Mouse (Mus musculus) gastrocnemius, postnatal 25 days (tissue): ENCODE results near the gene Kcnj15. TPM values are rescaled to one million over a fixed set of nuclear protein-coding genes. Genes with fewer than 3 reads are reported as not detected.

ENCODE experiments used
- DNase-seq: peaks from one replicate; pipeline ENCODE4 v3.0.0; 2022
- total RNA-seq, 2 experiments: library from RNA; stranded (reverse); gene quantifications; 1 replicate in 1 of 2; 2 replicates in 1 of 2; pipeline ENCODE4 v1.2.3; 2021

The Kcnj15 gene
- total RNA-seq, 2 experiments from 2014 or later, result 0.08 TPM; not detected in 1

DNA sequence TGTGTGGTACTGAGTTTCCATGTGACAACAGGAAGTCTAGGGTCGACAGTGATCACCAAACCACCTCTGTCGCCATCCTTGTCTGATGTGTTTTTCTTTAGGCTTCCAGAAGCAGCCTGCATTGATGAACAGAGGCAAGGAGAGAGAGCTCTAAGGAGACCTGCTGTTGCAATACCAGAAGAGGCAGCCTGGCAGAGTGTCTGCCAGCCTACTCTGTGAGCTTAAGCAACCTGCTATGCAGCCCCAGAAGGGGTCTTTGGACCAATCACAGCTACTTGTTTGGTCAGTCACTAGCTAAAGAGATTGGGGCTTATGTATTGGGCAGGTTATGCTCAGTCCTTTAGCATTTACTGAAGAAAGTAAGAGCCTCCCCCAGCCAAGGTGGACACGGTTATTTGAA is 11.9 kb upstream of the Kcnj15 start:
- no peak for DNase-seq

DNA sequence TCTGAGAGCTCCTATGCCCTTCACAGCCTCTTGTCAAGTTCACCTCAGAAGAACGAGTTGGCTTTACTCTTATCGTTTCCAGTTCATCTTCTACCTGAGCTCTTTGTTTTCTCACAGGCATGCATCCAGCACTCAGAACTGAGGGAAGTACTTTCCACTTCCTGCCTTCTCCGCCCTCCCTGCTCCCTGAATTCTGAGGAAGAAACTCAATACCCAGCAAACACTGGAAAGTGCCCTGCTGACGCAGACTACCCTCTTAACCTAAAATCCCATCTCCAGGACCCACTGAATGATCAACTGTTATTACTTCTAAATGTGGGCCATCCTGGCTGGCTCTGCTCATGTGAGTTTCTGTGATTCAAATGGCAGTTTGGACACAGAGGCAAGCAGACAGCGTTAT is 8.7 kb upstream of the Kcnj15 start:
- DNase-seq, result no peak

DNA sequence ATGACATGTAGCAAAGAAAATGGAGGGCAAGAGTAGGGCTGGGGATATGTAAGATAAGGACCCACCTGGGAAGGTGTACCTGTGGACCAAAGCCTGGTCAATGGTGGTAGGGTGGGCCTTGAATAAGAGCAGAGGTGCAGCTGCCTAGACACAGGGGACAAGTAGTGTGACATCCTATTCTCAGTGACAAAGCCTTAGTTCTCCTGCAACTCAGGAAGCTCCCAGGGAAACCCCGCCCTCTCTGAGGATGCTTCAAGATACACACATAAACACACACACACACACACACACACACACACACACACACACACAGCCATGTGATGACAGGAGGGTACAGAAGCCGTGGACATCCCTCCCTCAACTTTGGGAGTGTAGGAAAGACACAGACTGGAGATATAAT is 710 bp upstream of the Kcnj15 start:
- no peak for DNase-seq

DNA sequence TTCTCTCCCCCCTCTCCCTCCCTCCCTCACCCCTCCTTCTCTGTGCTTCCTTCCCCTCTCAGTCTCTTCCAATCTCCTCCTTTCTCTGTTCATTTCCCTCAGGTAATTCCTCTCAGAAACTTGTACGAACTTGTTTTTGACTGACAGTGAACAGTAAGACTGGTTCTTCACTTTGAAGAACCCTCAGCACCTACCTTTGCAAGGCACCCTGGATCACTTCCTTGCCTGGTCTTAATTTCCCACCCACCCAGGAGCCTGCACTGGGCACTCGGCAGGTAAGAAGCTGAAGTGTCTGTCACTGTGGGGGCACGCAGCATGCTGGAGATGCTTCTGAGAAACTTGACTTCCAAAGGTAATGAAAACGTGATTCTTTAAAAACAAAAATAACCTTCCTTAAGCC is 742 bp downstream of the Kcnj15 start:
- no peak for DNase-seq

DNA sequence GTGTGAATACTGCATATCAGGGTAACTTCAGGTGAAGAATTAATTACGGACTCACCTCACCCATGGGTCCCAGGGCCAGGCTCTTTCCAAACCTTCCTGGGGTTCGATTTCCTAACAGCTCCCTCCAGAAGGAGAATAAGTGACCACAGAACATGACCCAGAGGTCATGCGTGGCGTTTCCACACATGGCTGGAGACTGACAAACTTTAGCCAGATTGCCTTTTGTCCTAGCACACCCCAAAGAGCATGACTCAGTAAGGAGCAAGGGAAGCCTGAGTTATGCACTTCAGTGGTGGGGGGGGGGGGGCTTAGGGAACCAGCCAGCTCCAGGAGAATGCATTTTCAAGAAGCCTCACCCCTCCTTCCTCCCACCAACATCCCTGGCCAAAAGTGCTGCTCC is 2.1 kb downstream of the Kcnj15 start:
- DNase-seq, result no peak

DNA sequence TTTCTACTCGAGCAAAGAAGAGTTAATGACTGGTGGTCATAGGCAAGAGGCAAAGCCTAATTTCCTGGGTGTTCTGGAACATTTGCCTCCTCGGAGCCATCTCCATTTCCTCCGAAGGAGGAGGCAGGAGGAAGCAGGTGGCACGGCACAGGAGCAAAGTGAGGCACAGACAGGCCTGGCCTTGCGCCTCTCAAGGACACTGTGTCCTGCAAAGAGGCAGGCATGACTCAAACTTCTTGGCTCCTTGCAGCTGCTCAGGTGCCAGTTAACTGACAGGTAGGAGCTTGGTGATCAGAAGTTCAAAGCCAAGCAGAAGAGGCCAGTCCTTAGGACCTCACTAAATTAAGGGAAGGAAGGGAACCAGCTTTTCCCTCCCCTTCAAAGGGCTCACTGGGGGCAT is 3.3 kb downstream of the Kcnj15 start:
- no peak for DNase-seq

DNA sequence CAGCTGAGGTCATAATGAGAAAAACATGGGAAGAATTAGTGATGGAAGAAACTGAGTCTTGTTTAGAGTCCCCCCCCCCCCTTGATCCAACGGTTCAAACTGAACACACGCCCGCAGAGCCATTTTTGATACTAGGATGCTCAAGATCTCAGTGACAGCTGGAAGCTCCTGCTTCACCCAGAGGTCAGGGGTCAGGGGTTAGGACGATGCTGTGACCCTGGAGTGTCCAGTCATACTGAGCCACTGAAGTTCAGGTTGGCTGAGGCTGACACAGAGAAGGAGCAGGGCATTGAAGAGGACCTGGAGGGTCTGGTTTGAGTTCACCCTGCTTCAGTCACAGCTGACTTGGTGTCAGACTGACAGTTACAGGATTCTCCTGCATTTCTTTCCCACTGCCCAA is 4.4 kb downstream of the Kcnj15 start:
- no peak for DNase-seq

DNA sequence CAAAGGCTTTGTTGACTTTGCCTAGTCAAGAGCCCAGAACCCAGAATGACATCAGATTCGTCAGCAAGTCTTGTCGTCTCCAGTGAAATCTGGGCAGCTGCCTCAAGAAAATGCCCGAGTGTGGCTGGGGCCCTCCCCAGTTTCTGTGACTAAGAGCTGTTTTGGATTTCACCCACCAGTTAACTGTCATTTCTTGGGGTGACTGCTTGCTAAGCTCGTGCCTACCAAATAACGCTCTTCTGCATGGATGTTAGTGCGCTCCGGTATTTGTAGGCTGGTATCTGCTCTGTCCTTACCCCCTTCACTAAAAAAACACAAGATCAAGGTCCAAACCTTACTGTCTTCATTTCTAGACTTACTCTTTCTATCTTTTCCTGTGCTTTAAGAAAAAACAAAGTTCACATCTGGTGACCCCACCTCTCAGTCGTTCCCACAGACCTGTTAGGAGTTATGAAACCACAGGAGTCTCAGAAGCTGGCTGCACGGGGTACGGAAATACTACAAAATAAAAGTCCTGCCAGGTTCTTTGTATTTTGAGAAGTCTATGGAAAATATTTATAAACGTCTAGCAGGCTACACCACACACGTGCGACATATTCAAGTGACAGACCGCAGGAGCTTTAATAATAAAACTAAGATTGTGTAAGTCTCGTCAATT is 5.5 kb downstream of the Kcnj15 start:
- no peak for DNase-seq

DNA sequence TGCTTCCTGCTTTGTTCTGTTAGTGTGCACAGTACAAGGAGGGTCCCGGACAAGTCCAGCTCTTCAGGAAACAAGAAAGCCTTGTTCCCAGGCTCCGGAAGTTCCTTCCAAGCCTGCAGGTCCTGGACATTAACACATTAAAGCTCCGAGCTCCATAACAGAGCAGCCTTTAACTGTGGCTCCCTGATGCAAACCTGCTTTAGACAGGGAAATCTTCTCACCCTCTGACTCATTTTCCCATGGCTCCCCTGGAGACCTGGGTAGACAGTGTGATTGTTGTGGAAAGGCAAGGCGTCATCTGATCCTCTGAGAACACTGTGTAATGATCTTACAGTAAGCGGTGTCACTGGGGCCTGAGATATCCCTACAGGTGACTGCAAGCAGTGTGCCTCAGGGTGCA is 7.0 kb downstream of the Kcnj15 start:
- no peak for DNase-seq

DNA sequence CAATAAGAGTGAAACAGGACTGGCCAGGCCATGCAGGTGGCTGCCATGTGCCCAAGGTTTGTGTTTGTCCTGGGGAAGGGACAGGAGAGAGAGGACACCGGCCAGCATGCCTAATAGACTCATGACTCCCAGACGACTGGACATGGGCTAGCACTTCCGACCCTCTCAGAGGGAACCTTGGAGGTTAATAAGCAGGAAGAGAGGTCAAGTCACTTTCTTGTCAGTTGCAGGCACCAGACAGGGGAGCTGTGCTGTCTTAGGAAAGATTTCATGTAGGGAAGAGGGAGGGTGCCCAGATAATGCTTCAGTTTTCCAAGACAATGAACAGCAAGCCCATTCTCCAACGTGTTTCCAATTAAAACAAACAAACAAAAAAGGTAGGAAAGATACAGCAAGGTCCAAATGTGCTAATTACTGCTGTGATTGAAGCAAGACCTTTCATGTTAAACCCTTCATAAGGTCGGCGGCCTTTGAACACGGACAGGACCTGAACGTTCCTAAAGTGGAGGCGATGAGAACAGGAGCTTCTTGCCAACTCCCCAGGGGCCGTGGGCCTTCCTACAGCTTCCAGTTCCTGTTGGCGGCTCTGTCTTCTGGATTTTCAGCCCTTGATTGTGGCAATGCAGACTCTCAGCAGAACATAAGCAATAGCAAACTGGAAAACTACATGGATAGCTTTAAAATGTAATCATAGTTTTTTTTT is 10.3 kb downstream of the Kcnj15 start:
- DNase-seq, result no peak

DNA sequence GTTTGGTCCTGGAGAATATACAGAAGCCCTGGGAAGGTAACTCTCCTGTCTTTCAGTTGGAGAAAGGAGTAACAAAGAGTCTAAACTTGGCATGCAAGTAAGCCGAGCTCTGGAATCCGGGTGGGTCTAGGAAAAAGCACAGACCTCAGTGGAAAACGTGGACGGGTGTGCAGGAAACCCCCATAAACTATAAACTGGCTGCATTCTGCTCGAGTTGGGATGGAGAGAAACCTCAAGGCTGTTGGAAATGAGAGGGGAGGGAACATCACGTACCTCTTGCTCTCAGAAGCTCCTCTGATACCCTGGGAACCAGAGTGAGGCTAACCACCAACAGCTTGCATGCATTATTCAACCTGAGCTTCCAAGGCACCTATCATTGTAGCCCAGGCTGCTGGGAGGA is 12.3 kb downstream of the Kcnj15 start:
- DNase-seq, result no peak

DNA sequence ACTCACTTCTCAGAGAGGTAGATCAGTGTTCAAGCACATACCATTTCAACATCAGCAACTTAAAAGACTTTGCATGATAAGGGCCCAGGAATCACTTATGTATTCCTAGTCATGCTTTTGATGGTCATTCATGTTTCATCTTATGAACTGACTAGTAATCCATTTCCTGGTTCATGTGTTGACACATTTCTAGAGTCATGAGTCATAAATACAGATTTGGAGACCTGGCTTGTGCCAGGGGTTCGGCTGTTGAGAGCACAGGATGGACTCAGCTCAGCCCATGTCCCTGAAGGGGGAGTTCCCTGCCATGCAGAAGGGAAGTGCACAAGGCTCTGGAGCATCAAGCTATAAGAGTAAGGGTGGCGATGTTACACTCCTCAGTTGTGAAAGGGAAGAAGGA is 15.7 kb downstream of the Kcnj15 start:
- DNase-seq, result no peak

DNA sequence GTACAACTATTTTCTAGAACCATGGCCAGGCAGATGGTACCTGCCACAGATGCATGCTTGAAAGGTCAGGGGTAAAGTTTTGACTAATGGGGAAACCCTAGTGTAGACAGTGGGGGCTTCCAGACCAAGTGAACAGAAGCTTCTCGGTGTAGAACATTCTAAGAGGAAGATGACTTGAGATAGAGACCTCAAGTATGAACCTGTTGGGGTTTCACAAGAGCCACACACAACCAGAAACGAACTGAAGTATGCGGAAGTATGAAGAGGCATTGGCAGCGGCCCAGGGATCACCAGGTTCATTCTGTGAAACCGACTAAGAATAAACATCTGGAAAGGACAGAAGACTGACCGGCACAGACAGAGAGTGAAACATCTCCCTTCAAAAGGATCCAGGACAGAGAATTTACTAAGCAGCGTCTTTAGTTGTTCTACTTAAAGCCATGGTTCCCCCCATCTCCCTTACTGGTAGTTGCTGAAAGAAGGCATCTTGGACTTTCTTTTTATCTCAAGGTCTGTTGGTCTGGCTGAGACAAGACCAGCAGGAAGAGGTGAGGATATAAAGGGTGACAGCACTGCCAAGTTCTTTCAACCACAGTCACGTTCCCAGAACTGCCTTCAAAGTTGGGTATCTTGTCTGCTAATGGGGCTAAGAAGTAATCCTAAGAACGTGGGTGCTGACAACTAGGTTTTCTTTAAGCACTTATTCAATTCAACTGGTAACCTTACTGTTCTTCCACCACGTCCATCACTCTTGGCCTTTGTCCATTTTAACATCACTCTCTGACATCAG is 18.6 kb downstream of the Kcnj15 start:
- no peak for DNase-seq

DNA sequence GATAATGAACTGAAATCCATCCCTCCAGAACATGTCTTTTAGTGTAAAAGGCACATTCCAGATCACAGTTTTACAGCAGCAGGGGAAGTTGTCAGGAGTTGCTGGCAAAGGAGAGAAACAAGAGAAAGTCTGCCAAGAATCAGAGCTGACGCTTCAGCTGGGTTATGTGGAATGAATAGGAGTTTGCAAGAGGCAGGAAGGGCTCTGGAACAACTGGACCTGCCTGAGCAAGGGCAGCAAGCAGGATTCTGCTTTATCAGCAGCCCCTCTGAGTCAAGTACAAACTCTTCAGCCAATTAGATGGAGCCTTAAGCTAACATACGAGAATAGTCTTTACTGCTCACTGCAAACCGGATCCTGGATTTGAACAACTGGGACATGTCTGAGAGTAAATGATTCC is 21.7 kb downstream of the Kcnj15 start:
- DNase-seq, result no peak

DNA sequence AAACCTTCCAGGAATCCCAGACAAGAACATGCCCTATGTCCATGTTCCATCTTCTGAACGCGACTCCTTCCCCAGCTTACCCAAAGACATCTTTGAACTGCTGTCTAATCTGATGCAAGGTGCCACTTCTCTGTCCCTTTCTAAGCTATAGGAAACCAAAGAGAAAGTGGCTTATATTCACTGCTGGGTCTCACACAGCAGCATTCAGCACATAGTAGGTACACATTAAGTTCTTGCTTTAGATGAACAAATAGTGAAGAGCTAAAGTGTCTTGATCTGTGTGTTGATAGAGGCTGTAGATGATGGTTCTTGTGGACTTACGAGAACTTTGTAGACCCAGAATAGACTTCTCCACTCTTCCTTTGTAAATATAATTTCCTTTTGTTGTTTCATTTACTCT is 23.0 kb downstream of the Kcnj15 start:
- DNase-seq, result no peak

DNA sequence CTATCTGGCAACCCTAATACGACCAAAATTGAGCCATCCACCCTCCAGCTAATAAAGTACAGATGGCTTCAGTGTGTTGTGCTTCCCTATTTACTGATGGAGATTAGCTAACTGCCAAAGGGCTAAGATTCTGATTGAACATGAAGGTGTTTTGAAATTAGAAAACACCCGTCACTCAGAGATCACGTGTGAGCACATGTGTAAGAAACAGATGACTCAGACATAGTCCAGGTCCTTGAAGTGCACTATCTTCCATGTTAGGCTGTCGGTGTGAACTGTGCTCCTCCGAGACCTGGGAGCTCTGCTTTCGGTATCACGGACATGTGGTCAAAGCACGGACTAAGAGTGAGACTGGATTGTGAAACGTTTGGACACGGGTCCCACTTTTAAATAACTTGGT is 26.0 kb downstream of the Kcnj15 start:
- no peak for DNase-seq

DNA sequence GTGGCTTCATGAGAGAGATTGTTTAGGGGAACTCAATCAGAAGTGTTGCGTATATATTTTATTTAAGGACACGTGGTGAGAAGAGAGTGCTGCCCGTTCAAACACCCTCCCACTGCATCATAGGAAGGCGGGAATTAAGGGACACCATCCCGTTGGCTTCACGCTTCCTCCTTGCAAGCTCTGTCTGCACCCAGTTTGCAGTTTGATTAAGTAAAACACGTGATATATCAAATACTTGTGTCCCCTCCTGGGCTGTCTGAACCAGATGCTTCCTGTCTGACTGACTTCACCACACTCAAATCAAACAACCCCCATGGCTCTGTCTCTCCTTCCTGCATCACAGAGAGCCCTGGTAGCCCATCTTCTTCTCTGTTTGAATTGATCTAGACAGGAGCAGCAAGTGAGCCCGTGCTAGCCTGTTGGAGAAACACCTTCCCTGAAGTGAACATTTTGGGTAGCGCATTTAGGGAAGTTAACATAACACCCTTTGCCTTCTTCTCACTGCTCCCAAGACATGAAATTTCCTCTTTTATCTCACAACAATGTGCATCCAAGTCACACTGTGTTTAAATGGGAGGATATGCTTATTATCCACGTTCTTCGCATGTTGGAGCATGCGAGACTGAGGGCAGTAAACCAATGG is 26.8 kb downstream of the Kcnj15 start:
- DNase-seq, result no peak

DNA sequence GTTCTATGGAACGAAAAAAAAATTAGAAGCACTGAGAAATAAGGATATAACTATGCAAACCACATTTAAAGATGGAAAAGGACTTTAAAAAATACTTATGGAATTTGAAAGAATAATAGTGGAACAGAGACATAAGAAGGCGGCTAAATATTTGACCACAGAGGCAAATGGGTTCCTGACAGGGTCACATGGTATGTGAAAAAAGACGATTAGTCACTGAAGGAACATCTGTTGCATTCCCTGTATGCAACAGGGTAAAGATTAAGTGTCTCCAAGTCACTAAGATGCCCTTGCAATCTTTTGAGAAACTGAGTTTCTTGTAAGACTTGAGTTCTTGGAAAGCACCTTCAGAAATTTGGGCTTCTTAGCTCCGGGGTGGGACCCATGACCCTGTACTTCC is 27.7 kb downstream of the Kcnj15 start:
- no peak for DNase-seq

DNA sequence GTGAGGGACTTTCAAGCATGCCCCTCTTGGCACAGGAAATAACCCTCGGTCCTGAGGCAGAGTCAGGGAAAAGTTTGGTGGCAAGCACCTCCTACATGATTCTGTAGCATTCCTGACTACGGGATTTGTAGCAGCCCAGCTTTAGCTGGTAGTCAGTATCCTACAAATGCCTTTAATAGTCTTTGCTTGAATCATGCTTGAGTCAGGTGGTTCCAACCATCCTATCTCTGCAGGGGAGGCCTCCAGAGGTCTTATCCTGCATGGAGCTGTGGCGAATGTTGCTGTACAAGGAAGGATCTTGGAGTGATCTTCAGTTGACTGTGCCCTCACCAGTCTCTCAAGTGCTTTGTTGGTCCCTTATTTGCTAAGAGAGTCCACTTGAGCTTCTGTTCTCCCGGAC is 28.4 kb downstream of the Kcnj15 start:
- DNase-seq, result no peak

DNA sequence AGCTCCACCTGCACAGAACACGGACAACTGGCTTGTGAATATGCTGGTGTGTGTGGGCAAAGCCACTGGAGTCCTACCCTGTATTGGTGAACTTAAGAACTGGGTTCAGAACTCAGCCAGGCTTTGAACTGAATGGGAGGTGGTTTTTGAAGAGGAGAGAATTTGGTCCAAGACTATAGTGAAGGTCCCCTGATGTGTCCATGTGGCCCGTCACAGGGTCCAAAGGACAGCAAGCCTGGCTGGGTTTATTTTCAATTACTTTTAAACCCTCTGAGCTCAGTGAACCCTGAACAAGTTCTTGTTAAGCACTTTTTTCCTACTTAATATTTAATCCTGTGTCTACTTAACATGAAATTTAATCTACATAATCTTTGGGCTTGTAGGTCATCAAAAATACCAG is 30.3 kb downstream of the Kcnj15 start:
- no peak for DNase-seq

DNA sequence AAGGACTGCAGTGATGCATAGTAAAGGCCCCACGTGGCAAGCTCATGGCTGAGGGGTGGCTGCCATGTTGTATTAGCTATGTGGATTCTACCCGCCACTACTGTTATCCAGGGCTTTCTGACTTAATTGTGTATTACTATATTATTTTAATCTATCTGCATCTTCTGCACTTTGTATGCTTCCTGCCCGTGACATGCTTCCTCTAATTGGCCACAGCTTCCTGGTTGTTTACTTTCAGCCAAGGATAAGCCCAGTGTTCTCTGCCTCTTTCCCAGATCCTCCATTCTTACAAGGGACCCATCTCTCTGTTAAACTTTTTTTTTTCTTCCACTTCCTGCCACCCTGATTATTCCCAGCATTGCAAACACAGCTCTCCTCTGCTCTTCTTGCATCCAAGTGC is 32.0 kb downstream of the Kcnj15 start:
- no peak for DNase-seq

DNA sequence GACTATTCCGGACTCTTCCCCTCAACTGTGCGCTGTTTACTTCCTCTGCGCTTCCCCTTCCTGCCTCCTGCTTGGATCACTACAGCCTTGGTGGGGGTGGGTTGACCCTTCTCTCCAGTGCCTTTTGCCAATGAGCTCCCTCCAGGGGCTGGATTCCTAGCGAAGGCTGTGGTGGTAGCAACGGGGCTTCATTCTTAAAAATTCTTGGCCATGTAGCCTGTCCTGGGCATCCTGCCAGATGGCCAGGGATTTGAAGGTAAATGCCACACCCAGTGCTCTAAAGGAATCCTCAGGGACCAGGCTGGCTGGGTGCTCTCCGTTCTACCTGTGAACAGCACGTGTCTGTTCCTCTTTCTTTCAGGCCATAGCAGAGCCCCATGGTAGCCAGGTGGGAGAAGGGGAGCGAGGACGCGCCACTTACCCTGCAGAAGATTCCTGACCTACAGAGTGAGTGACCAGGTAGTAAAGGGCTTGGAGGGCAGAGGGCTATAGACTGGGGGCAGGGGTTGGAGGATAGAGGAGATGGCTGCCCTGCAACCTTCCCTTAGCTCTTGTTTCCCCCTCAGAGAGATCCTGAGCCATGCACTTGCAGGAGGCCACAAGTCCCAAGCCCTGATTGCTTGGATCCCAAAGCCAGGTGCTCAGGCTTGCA is 34.2 kb downstream of the Kcnj15 start:
- peak; percentile 32 for DNase-seq
